11 mouse cellular contexts compared by ENCODE assay signal in genomic region chr5:92856346-92856745, GRCm38 (mm10).
DNase-seq lines count a peak whose midpoint lies in the region; ATAC-seq lines count a peak whose summit lies in the region.
"Had no signal": no experiment of that assay in that cellular context is flagged by ENCODE, and none has a peak within 500 bp of the region (broad histone marks: within the 10 kb centered on the region; RNA-seq: fewer than 3 reads in every experiment).

No protein-coding gene starts in this region.

- 27% methylated on average over 15 of the region's 15 CpGs for WGBS in kidney, embryonic 15.5 days

- H3K27ac ChIP-seq in kidney, embryonic 15.5 days: no peak overlapping the region
- H3K27ac ChIP-seq: embryonic facial prominence, embryonic 12.5 days; liver, embryonic 15.5 days had no signal

- H3K27me3 ChIP-seq in kidney, embryonic 15.5 days: no peaks in the 10 kb centered on the region
- H3K27me3 ChIP-seq: CH12.LX; embryonic facial prominence, embryonic 12.5 days; liver, embryonic 15.5 days had no signal

- ATAC-seq in frontal cortex, adult (ENCODE audit: low TSS enrichment): peak; percentile 89
- no peak for ATAC-seq in kidney, embryonic 15.5 days (replicated peaks; ENCODE audit: low FRiP score)

- no peak overlapping the region for H3K4me3 ChIP-seq in kidney, embryonic 15.5 days (replicated peaks)
- H3K4me3 ChIP-seq: embryonic facial prominence, embryonic 12.5 days; liver, embryonic 15.5 days had no signal

- H3K4me2 ChIP-seq in kidney, embryonic 15.5 days: peak overlapping the region; percentile 31
- H3K4me2 ChIP-seq: embryonic facial prominence, embryonic 12.5 days; liver, embryonic 15.5 days had no signal

- peaks cover 27% of the 10 kb centered on the region for H3K4me1 ChIP-seq in kidney, embryonic 15.5 days
- H3K4me1 ChIP-seq: liver, embryonic 15.5 days had no signal

- no peak overlapping the region for H3K9ac ChIP-seq in kidney, embryonic 15.5 days
- H3K9ac ChIP-seq: embryonic facial prominence, embryonic 12.5 days; liver, embryonic 15.5 days had no signal

- no peaks in the 10 kb centered on the region for H3K36me3 ChIP-seq in kidney, embryonic 15.5 days
- H3K36me3 ChIP-seq: embryonic facial prominence, embryonic 12.5 days; liver, embryonic 15.5 days had no signal

- DNase-seq in frontal cortex, postnatal 10 days (ENCODE audit: low spot score in 2 of 2): no peak
- peak; percentile 83 for DNase-seq in NIH3T3 (ENCODE audit: low read depth)
- peak; percentile 76 for DNase-seq in fibroblast of lung, adult 2 months (ENCODE audit: low read depth)
- peak; percentile 17 for DNase-seq in ovary, postnatal 14 days (ENCODE audit: low spot score)
- no peak for DNase-seq in thymus, adult 18-20 months
- no peak for DNase-seq in urinary bladder, adult 2 months (ENCODE audit: low spot score)

- H3K9me3 ChIP-seq in kidney, embryonic 15.5 days (replicated peaks): no peaks in the 10 kb centered on the region
- H3K9me3 ChIP-seq: embryonic facial prominence, embryonic 12.5 days; liver, embryonic 15.5 days had no signal

Comparison
In these comparisons a context has a peak if more than half of its experiments do, and no peak if none do; other contexts are left out.
1. DNase-seq: peak in NIH3T3 (single experiment), fibroblast of lung, adult 2 months (single experiment) and ovary, postnatal 14 days (single experiment); none in frontal cortex, postnatal 10 days (0 of 2), thymus, adult 18-20 months (0 of 2) and urinary bladder, adult 2 months (single experiment).